Mouse (Mus musculus): ENCODE measurements around the gene Ybx1.

DNA sequence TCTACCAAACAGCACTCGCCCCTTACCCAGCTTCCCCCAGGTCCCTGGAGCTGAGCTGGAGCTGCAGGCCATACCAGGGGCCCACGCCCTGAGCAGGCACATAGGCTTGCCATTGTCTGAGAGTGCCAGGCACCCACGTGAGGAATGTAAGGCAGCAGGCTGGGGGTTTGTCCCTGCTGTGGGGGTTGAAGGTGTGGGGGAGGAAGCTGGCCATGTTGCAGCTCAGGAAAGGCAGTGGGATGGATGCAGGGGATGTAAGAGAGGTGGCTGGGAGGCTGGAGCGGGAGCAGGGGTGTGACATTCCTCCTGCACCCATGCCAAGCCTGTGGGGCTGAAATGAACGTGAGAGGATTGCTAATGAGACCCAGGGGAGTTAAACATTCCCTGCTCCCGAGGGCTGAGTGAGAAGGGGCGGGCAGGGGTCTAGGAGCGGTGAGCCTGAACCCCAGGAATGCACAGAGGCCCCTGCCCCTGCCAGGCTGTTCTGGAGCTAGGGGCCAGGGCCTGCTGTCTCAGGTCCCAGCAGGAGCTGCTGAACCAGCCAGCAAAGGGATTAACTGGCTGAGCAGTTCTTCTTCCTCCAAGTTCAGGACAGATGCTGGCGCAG lies 40.3 kb downstream of the Ybx1 start:
- TF ChIP-seq CTCF (IDR thresholded peaks at IDR 0.05) (no peak), EP300 (IDR thresholded peaks at IDR 0.05) (no peak)

All from lung, postnatal 0 days (tissue).